Mouse (Mus musculus) 3T3-L1 (cell line): ENCODE results near the gene Tigd4.
A peak's percentile ranks its signal among the peaks of the same experiment; 100 is the strongest.

Source experiments
- DNase-seq: peaks from one replicate; pipeline ENCODE4 v3.0.0-alpha.2; 2015; ENCODE audit warnings: low read depth, low spot score

Tigd4 gene

DNA sequence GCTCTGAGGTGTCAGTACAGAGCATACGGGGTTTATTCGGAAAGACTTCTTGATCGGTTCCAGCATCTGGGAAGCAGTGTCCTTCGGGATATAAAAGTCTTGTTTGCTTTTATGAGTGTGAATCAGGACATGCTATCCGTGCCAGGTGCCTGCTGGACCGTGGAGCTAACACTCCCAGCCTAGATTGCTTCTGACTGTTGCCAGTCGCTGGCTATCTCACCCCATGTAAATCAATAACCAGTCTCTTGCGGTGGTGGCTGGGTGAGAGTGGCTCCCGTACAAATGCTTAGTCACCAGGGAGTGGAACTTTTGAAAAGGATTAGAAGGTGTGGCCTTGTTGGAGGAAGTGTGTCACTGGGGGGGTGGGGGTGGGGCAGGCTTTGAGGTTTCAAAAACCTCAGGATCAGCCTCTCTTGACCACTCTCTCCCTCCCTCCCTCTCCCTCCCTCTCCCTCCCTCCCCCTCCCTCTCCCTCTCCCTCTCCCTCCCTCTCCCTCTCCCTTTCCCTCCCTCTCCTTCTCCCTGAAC, 16.9 kb downstream of the Tigd4 start:
- DNase-seq: no peak

DNA sequence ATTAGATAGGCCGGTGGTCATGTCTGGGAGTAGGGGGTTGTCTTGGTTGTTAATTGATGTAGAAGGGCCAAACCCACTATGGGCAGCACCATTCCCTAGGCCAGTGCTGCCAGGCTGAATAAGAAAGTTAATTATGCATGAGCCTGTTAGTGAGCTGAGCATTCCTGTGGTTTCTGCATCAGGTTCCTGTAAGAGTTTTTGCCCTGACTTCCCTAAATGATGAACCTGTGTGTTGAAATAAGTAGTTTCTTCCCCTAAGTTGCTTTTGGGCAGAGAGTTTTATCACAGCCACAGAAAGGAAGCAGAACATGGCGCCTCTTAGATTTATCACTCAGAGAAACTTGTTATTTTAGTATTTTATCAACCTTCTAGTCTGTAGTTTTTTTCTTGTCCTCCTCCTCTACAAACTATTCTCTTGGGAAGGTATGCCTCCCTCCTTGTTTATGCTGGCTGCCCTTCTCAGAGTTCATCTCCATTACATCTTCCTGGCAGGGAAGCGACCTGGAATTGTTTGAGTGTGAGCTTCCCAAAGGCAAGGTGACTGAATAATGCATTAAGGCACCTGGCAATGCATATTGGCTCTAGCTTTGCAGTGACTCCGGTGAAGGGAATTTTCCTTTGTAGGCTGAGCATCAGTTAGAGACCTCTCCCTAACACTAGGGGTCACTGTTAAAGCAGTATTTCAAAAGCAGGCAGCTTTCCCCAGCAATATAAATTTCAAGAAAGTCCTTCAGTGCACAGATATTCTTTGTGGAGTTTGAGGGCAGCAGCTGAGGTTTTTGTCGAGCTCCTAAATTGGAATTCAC, 21.9 kb downstream of the Tigd4 start:
- peak; percentile 69 for DNase-seq

DNA sequence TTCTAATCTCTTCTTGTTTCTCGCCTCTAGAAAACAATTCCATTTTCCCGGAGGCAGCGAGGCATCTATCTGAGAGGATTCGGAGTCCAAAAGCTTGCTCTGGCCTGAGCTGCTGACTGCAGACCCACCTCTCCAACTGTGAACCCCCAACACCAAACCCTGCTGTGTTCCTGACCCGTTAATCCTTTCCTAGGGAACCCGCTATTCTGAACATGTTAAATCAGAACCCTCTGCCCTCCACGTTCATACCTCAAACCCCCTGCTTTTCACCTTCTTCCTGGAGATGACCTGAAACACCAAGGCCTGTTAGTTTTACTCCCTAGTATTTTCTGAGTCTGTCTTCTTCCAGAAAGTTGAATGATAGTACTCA, 22.5 kb downstream of the Tigd4 start:
- DNase-seq: no peak

DNA sequence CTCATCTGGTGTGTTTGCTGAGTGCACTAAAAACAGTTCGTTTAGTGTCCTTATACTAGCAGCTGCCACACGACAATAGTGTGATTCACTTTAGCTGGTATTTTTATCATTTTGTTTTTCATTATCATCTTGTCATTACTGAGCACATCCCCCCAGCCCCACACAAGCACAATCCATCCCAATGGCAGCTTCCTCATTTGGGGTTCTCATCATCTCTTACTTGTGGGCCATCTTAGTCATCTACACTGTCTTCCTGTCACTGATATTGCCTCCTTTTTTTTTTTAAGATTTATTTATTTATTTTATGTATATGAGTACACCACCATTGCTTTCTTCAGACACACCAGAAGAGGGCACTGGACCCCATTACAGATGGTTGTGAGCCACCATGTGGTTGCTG, 25.3 kb downstream of the Tigd4 start:
- no peak for DNase-seq

DNA sequence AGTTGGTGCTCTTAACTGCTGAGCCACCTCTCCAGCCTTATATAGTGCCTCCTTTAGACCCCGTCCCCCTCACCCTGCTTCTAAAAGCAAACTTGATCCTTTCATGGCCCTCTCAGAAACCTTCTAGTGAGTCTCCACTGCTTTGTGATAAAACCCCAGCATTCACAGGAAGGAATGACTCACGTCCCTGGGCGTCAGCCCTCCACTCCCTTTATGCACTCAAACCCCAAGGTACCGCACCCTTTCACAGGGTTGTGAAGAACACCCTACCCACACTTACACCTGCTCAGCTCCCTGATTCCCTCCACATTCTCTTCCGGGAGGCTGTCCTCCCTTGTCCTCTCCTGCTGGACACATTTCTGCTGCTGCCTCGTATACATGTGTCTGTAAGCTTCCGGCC, 25.7 kb downstream of the Tigd4 start:
- no peak for DNase-seq

DNA sequence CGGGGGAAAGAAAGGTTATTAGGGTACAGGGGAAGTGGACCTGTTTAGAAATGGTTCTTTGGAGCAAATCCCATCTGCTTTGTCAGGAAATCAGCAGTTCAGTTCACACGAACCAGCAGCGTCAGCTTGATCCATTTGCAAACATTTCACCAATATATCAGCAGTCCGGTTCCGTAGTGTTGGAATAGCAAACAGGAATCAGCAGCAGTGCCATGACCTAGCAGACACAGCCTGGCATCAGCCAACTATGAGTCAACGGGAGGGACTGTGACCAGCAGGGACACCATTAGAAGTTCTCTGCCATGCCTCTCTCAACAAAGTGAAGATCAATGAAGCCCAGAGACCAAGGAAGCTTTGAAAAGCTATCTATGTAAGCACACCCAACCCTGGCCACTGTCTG, 26.4 kb downstream of the Tigd4 start:
- DNase-seq: no peak

DNA sequence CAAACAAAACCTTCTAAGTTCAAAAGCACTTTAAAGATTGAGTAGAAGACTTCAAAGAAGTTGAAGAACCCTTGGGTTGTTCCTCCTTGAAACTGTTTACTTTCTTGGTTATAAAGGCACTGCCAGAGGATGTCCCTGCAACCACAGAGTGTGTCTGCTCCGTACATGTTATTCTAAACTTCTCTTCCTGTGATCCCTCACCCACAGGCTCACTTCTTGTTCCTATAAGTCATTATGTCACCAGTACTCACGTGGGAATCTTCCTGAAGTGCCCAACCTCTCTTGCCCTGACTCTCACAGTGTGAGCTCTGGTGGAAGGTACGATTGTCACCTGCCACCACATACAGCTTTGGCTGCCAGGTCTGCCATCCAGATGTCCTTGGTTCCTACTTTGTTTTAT, 28.7 kb downstream of the Tigd4 start:
- no peak for DNase-seq

DNA sequence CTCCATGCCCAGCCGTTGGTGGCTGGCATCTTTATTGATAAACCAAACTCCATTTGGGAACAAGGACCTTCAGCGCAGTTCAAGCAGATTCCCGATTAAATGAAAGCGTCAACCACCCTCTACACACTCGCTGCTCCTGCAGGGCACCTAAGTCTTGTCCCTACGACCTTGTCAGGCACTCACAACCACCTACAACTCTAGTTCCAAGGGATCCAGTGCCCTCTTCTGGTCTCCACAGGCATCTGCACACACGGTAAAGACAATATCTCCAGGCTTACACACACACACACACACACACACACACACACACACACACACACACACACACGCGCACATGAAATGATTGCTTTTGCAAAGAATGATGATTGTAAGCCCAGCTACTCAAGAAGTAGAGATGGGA, 38.2 kb downstream of the Tigd4 start:
- DNase-seq: no peak

DNA sequence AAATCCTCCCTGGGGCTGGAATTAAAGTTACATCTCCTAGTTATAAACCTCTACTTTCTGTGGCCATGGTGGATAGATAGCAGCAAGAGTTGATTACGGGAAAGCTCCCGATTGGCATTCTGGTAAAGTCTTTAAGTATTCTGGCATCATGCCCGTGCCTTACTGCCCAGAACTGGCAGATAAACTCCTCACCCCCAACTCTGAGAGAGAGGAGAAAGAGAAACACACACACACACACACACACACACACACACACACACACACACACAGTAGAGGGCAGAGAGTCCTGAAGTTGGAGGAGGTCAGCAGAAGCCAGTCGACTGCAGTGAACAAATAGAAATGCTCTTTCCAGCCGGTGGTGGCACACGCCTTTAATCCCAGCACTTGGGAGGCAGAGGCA, 43.7 kb downstream of the Tigd4 start:
- DNase-seq: no peak

DNA sequence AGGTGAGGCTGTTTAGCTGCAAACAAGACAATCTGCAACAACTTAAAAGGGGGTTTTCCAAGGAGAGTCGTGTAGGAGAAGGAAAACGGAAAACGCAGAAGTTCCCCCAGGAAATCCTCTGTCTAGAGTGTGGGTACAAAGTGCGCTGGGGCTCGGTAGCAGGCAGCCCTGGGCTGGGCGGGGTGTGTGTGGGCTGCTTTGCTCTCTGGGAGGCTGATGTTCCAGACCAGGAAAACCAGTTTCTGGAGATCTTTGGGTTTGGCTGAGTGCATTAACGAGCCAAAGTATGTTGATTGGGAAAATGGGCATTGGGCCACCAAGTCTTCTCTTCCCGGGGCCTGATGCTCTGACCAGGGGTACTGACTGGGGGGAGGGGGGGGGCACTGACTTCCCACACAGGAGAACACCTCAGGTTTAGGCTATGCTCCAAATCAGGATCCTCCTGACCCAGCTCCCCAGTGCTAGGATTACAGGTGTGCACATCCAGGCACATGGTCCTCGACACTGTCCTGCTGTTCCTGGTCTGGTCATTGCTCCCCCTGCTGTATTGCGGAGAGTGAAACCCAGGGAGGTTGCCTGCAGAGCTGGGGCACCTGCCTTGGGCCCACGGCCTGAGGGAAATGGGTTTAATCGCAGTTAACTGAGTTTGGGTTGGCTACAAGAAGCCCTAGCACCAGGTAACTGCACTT, 44.7 kb downstream of the Tigd4 start:
- no peak for DNase-seq

DNA sequence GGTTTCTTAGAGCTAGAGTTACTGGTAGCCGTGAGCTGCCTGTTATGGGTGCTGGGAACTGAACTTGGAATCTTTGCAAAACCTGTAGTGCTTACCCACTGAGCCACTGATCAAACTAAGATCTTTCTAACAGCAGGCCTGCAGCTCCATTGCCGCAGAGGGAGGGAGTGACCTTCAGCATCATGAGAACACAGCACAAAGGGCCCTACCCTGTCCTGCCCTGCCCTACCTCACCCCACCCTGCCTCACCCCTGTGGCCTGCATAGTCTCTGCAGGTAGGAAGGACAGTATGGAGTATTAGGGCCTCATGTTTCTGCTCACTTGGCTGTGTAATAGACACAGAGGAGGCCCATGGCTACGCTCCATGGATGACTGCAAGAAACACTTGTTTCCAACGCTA, 45.5 kb downstream of the Tigd4 start:
- no peak for DNase-seq

DNA sequence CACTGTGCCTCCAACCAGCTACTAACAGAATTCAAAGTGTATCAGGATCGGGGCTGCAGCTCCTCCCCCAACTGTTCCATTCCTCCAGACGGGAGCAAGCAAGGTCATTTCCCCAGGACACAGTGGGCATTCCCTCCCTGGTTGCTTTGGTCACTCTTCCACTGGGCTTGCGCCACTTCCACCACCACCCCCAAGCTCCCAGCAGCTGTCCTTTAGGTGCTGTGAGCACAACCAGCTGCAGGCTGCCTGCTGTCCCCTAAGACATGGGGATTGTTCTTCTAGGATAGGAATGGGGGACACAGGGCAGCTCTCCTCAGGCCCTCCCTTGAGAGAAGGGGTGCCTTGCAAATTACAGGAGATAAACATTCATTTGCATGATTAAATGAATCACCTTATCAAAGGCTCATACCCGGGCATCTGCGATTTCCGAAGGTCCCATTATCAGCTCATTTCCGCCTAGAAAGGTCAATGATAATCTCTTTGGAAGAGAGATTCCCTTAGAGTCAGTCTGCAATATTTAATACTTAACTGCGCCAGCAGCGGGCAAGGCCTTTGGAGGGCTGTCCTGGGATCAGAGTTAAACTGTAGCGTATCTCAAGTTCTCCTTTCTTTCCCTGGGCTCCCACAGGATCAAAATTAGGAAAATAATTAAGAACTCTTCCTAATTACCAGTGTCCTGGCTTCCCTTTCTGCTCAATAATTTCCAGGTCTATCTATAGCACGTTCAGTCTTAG, 46.6 kb downstream of the Tigd4 start:
- no peak for DNase-seq

DNA sequence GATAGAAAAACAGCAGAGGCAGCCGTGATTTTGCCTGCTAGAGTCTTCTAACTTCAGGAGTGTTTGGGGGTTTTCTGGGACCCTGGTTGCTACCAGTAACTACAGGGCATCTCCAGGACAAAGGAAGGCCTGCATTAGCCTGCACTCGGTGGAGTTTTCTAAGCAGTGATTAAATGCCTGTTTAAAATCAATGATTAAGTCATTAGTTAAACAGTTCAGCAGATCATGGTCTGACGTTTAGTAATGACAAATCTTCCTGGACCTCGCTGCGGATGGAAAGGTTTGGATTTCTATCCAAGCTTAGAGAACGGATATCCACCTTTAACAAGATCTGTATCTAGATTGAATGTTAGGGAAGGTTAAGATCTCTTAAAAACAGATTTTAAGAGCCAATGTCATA, 47.2 kb downstream of the Tigd4 start:
- no peak for DNase-seq

DNA sequence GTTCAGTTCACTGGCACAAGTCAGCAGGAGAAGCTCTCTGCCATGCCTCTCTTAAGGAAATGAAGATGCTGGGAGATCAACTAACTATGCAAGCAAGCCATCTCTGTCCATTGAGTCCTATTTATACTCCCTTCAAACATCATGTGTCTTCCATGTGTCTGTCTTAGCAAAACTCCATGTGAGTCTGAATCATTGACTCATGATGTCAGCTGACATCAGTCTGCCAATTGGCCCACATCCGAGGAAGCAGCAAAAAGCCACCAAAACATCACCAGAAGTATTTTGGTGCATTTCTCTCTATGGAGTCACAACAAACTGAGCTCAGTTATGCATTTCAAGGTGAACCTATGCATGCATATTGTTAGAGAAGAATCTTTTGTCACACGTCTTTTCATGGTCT, 48.0 kb downstream of the Tigd4 start:
- DNase-seq: peak; percentile 58

DNA sequence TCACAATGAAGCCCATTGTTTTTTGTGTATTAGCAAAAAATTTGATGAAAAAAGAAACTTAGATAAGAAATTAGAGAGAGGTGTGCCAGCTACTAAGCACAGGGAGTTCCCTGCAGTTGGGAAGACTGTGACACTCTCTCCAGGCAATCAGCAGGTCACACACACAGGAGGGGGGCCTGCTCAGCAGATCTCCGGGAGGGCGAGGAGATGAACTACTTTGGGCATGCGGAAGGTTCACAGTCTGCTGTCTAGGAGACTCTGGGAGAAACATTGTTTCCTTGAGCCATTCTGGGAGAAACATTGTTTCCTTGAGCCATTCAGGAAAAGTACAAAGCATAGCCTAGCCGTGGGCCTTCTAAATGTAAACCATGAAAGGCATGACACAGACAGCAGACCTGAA, 49.6 kb downstream of the Tigd4 start:
- no peak for DNase-seq

DNA sequence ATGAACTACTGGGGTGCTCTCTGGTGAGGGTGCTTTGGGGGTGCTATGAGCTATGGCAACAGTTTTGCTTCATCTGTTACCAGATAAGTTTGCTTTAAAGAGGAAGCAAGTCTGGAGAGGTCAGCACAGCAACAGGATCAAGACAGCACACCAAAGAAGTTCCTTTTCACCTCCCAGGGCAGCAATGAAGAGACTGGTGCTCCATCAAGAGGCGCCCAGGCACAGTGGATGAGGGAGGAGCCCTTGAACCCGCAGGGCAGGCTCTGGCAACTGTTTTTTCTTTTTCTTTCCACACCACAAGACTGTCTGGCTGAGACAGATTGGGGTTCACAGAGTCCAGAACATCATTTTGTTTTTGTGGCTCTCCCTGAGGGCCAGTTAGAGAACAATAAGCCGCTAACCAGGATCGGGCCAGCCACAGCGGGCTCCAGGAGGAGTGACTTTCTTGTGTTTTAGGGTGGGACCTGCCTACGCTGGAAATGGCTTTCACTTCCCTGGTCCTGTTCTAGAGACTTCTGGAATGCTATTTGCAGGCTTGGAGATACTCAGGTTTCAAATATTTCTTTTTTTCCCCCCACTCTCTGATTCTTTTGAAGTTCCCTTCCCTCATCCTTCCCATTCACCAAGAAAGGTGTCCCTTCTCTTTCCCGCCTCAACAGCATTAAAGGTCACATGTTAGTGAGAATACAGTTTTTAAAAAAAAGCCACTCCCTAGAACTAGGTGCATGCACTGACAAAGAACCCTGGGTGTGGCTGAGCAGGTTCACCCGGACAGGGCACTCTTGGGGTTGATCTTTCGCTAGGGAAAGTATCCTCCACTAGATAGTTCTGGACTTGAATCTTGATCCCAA, 52.0 kb downstream of the Tigd4 start:
- DNase-seq: no peak

DNA sequence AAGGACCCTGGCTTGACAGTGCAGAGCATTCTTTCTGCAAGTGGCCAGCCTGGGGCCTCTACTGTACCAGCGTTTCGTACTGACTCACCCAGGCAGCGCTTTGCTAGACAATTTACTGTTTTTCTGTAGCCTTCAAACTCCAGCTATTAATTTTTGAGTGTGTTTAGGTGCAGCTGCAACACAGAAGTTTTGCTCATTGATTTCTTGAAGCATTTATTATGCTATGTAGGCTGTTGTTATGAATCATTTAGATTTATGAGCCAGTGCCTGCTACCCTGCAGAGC, 52.6 kb downstream of the Tigd4 start:
- no peak for DNase-seq

DNA sequence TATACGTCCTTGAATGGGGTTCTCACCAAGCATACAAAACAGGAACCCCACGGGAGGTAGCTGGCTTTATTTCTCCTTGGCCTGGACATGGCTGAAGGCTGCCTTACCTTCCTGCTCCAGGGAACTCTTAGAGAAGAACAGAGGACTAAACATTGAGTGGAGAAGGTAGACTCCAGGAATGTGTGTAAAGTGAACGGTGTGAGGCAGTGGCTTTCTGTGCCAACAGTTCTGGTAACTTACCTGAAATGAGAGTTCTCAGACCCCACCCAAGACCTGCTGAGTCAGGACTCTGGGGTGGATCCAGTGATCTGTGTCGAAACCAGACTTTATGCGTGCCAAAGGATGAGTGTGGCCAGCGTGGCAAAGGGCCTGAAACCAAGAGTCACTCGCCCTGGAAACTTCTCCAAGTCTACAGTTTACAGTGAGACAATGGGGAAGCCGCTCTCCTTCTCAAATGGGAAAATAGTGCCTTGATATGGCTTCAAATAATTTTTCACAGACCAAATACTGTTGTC, 53.0 kb downstream of the Tigd4 start:
- DNase-seq: peak; percentile 55
